Mouse (Mus musculus) brain, adult 2 months (tissue): Measurements from ENCODE around the gene Magel2.

ENCODE experiments used
- DNase-seq: peaks from one replicate; pipeline ENCODE4 v3.0.0; 2011; ENCODE audit warnings: low read depth, low spot score

The Magel2 gene

GRCm38 (mm10) chr7:62376510-62377304, at the start of gene Magel2:
Gene Magel2 (plus strand): TSS chr7:62377010.
- DNase-seq = peak; percentile 60

GRCm38 (mm10) chr7:62345411-62345810, 31.4 kb upstream of the Magel2 start:
- no peak for DNase-seq

GRCm38 (mm10) chr7:62346269-62346668, 30.5 kb upstream of the Magel2 start, which contains the start of gene Ndn:
Gene Ndn (plus strand): TSS chr7:62346569.
- no peak for DNase-seq

GRCm38 (mm10) chr7:62348106-62348803, 28.6 kb upstream of the Magel2 start:
- DNase-seq = peak; percentile 89

GRCm38 (mm10) chr7:62348804-62349190, 28.0 kb upstream of the Magel2 start:
- DNase-seq = no peak

GRCm38 (mm10) chr7:62351266-62351665, 25.5 kb upstream of the Magel2 start:
- DNase-seq = peak; percentile 46

GRCm38 (mm10) chr7:62365039-62365636, 11.7 kb upstream of the Magel2 start:
- no peak for DNase-seq

GRCm38 (mm10) chr7:62366730-62367129, 10.1 kb upstream of the Magel2 start:
- DNase-seq = no peak

- DNase-seq = peak; percentile 57
These were observed 1.2 kb upstream of the Magel2 start for GRCm38 (mm10) chr7:62375658-62376057.

GRCm38 (mm10) chr7:62377313-62377712, 503 bp downstream of the Magel2 start:
- no peak for DNase-seq

- DNase-seq = no peak
These were observed 1.7 kb downstream of the Magel2 start for GRCm38 (mm10) chr7:62378529-62378928.

- DNase-seq = peak; percentile 63
These were observed 5.6 kb downstream of the Magel2 start for GRCm38 (mm10) chr7:62382391-62382790.

GRCm38 (mm10) chr7:62388291-62388690, 11.5 kb downstream of the Magel2 start:
- no peak for DNase-seq

- DNase-seq = no peak
These were observed 15.4 kb downstream of the Magel2 start for GRCm38 (mm10) chr7:62392202-62392601.

GRCm38 (mm10) chr7:62406573-62407050, 29.8 kb downstream of the Magel2 start:
- peak; percentile 6 for DNase-seq

- DNase-seq = no peak
These were observed 31.0 kb downstream of the Magel2 start for GRCm38 (mm10) chr7:62407803-62408202.

- DNase-seq = no peak
These were observed 38.4 kb downstream of the Magel2 start for GRCm38 (mm10) chr7:62415222-62415621.

- DNase-seq = no peak
These were observed 39.4 kb downstream of the Magel2 start for GRCm38 (mm10) chr7:62416173-62416572.

GRCm38 (mm10) chr7:62418346-62418745, 41.5 kb downstream of the Magel2 start:
- DNase-seq = peak; percentile 31

GRCm38 (mm10) chr7:62419105-62419492, 42.3 kb downstream of the Magel2 start:
- peak; percentile 12 for DNase-seq

- DNase-seq = peak; percentile 86
These were observed 42.9 kb downstream of the Magel2 start, which contains the start of gene Mkrn3 for GRCm38 (mm10) chr7:62419493-62420360. Gene Mkrn3 (minus strand): TSS chr7:62420139.
